Mouse (Mus musculus) bone marrow macrophage, adult 2 months (primary cell): Measurements from ENCODE around the gene Gm28051.

Experiments
- CTCF ChIP-seq: IDR thresholded peaks from 2 replicates; pipeline ENCODE4 v1.5.1; 2012; ENCODE audit warnings: low read depth, mild to moderate bottlenecking, low read length, moderate library complexity
- POLR2A ChIP-seq: IDR thresholded peaks from 2 replicates; pipeline ENCODE4 v1.6.1; 2012; ENCODE audit warnings: mild to moderate bottlenecking, low read depth, low read length, borderline replicate concordance

GRCm38 (mm10) chr12:102784899-102785592 lies 27.5 kb upstream of the Gm28051 start:
- TF ChIP-seq CTCF = no peak
- no peak for TF ChIP-seq POLR2A
